Mouse (Mus musculus) CD4-positive, CD25-positive, alpha-beta regulatory T cell (primary cell): ENCODE data around the gene 2610001J05Rik. TPM values are rescaled to one million over a fixed set of nuclear protein-coding genes. Genes with fewer than 3 reads are reported as not detected.

Source experiments
- polyA plus RNA-seq: library from polyadenylated mRNA; unstranded; fragments of 100-300 nt; shearing (Covaris generic); gene quantifications from one replicate; pipeline ENCODE4 v1.2.1, GENCODE M21; 2017

The 2610001J05Rik gene
- polyA plus RNA-seq, result 83.1 TPM

GRCm38 (mm10) chr6:13870919-13871624 lies at the start of gene 2610001J05Rik:
Gene 2610001J05Rik (minus strand): TSS chr6:13871518.

DNA sequence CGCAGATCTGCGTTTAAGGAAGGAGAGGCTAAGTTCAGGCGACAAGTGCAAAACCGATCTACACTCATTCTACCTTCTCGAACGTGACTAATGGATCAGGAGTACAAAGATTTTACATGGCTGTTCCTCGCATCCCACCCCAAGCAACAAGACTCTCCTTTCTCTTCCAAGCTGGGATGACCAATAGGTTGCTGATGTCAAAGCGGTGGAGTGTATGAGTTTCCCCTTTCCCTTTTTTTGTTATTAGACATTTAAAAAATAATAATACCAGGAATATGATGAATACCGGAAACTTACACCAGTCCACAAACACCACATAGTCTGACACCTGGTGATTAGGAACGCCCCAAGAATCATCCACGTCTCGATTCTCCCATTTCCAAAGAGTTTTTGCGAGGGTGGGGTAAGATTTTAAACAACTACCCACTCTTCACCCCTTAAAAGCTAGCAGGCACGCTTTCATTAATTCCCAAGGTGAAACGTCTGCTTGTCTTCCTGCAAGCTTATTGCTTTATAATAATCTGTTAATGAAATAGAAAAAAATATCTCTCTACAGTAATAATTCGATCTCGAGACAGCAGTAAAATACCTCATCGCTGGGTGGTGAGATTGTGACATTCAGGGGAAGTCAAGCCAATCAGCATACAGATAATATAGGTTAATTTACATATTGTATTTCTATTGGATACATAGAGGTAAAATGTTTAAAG lies 31.8 kb downstream of the 2610001J05Rik start, which contains the start of gene Gpr85:
Gene Gpr85 (minus strand): TSS at position 598 of the 710 bp plus-strand sequence.

Other genes starting within 250 kb of the 2610001J05Rik start
- gene Bmt2, start 193.6 kb downstream of the 2610001J05Rik start, polyA plus RNA-seq, result 27.8 TPM
- gene Gpr85, start 31.6 kb downstream of the 2610001J05Rik start, polyA plus RNA-seq, result not detected